Mouse (Mus musculus): Measurements from ENCODE around the gene Aktip. TPM values are rescaled to one million over a fixed set of nuclear protein-coding genes. Genes with fewer than 3 reads are reported as not detected.

Aktip gene
- polyA plus RNA-seq, 1 experiment from 2014 or later = 96.4 TPM

- 93% methylated on average over 2 of the region's 2 CpGs for WGBS
- H3K27ac ChIP-seq (ENCODE audit: low read depth, low read length) = no peak overlapping the region
- H3K4me2 ChIP-seq = no peak overlapping the region
- no peaks in the 10 kb centered on the region for H3K9me3 ChIP-seq (ENCODE audit: control insufficient read depth, low read length)
- no peak overlapping the region for H3K9ac ChIP-seq (ENCODE audit: low read length)
- ATAC-seq (ENCODE audit: low FRiP score) (no peak), DNase-seq (ENCODE audit: low spot score, missing footprints) (peak; percentile 12)
- H3K4me1 ChIP-seq (ENCODE audit: control insufficient read depth, insufficient read depth, low read length) = no peaks in the 10 kb centered on the region
- H3K4me3 ChIP-seq (ENCODE audit: low read depth, low read length) = no peak overlapping the region
- H3K36me3 ChIP-seq (ENCODE audit: control insufficient read depth, insufficient read depth, low read length) = no peaks in the 10 kb centered on the region
- H3K27me3 ChIP-seq (ENCODE audit: control insufficient read depth, insufficient read depth, low read length) = no peaks in the 10 kb centered on the region
These were observed 22.1 kb upstream of the Aktip start for GRCm38 (mm10) chr8:91221841-91222240.

DNA sequence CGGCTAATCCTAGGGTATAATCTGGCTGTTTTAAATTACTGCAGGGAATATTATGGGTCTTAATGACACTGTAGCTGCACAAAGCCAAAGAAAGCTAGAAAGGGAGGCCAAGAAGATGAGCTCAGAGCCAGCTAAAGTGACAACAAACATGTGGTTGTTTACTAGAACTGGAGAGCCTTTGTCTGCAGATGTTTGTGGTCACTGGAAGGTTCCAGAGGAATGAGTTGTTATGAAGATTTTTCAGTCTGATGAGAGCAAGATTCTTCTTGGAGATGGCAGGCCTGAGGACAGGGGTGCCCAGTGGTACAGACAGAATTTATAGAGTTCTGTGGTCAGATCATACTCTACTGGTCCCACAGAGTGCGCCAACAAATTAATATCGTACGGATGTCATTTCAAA is 18.5 kb upstream of the Aktip start:
- H3K4me2 ChIP-seq = no peak overlapping the region
- H3K27me3 ChIP-seq (ENCODE audit: control insufficient read depth, insufficient read depth, low read length) = no peaks in the 10 kb centered on the region
- no peaks in the 10 kb centered on the region for H3K9me3 ChIP-seq (ENCODE audit: control insufficient read depth, low read length)
- no peak overlapping the region for H3K9ac ChIP-seq (ENCODE audit: low read length)
- DNase-seq (ENCODE audit: low spot score, missing footprints) (peak; percentile 8), ATAC-seq (ENCODE audit: low FRiP score) (no peak)
- H3K36me3 ChIP-seq (ENCODE audit: control insufficient read depth, insufficient read depth, low read length) = no peaks in the 10 kb centered on the region
- H3K4me1 ChIP-seq (ENCODE audit: control insufficient read depth, insufficient read depth, low read length) = peaks cover 3% of the 10 kb centered on the region
- WGBS = 93% methylated on average over 4 of the region's 4 CpGs
- no peak overlapping the region for H3K4me3 ChIP-seq (ENCODE audit: low read depth, low read length)
- H3K27ac ChIP-seq (ENCODE audit: low read depth, low read length) = no peak overlapping the region

DNA sequence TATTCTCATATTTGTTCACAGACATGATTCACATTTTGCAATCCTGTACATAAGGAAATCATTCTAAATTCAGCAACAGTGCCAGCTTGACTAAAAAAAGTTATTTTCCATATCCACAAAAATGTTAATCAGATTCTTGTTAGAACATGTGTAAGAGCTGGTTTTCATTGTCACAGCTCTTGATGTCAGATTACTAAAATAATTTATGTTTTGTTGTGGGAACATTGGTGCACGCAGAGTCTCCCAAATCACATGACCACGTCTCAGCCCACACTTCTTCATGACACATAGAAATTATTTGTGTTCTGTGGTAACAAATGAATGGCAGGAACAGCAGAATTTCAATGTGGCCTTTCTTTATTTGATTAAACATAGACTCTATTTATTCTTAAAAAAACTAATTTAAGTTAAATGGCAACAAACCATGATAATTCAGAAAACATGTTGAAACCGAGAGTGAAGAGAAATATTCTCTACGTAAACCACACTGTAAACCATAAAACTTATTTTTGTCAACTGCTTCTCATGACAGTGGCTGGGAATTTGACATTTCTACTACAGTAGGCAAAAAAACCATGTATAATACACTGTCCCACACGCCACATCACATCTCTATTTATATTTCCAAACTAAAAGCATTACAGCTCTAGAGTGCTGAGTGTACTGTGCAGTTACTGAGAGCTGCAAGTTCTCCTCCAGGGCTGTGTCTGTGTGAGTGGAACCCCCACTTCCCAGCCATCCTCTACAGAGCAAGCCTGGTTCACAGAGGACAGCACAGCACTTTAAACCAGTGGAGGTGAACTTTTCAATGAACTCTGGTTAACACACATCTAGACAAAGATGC is 17.5 kb upstream of the Aktip start:
- no peak overlapping the region for H3K9ac ChIP-seq (ENCODE audit: low read length)
- no peak overlapping the region for H3K4me2 ChIP-seq
- no peaks in the 10 kb centered on the region for H3K36me3 ChIP-seq (ENCODE audit: control insufficient read depth, insufficient read depth, low read length)
- no peak overlapping the region for H3K27ac ChIP-seq (ENCODE audit: low read depth, low read length)
- ATAC-seq (ENCODE audit: low FRiP score) (no peak), DNase-seq (ENCODE audit: low spot score, missing footprints) (peak; percentile 76)
- no peaks in the 10 kb centered on the region for H3K9me3 ChIP-seq (ENCODE audit: control insufficient read depth, low read length)
- H3K4me3 ChIP-seq (ENCODE audit: low read depth, low read length) = no peak overlapping the region
- WGBS = 91% methylated on average over 5 of the region's 5 CpGs
- no peaks in the 10 kb centered on the region for H3K27me3 ChIP-seq (ENCODE audit: control insufficient read depth, insufficient read depth, low read length)
- peaks cover 3% of the 10 kb centered on the region for H3K4me1 ChIP-seq (ENCODE audit: control insufficient read depth, insufficient read depth, low read length)

- no peak overlapping the region for H3K9ac ChIP-seq (ENCODE audit: low read length)
- ATAC-seq (ENCODE audit: low FRiP score) (no peak), DNase-seq (ENCODE audit: low spot score, missing footprints) (no peak)
- no peaks in the 10 kb centered on the region for H3K27me3 ChIP-seq (ENCODE audit: control insufficient read depth, insufficient read depth, low read length)
- no peak overlapping the region for H3K27ac ChIP-seq (ENCODE audit: low read depth, low read length)
- H3K4me3 ChIP-seq (ENCODE audit: low read depth, low read length) = no peak overlapping the region
- H3K4me1 ChIP-seq (ENCODE audit: control insufficient read depth, insufficient read depth, low read length) = peaks cover 3% of the 10 kb centered on the region
- H3K9me3 ChIP-seq (ENCODE audit: control insufficient read depth, low read length) = no peaks in the 10 kb centered on the region
- H3K4me2 ChIP-seq = no peak overlapping the region
- 73% methylated on average over 3 of the region's 3 CpGs for WGBS
- H3K36me3 ChIP-seq (ENCODE audit: control insufficient read depth, insufficient read depth, low read length) = no peaks in the 10 kb centered on the region
These were observed 14.5 kb upstream of the Aktip start for GRCm38 (mm10) chr8:91214287-91214686.

- H3K9me3 ChIP-seq (ENCODE audit: control insufficient read depth, low read length) = no peaks in the 10 kb centered on the region
- H3K27me3 ChIP-seq (ENCODE audit: control insufficient read depth, insufficient read depth, low read length) = no peaks in the 10 kb centered on the region
- H3K9ac ChIP-seq (ENCODE audit: low read length) = no peak overlapping the region
- H3K27ac ChIP-seq (ENCODE audit: low read depth, low read length) = no peak overlapping the region
- WGBS = 92% methylated on average over 2 of the region's 2 CpGs
- peaks cover 3% of the 10 kb centered on the region for H3K4me1 ChIP-seq (ENCODE audit: control insufficient read depth, insufficient read depth, low read length)
- H3K4me3 ChIP-seq (ENCODE audit: low read depth, low read length) = no peak overlapping the region
- ATAC-seq (ENCODE audit: low FRiP score) = no peak
- DNase-seq (ENCODE audit: low spot score, missing footprints) = peak; percentile 66
- H3K36me3 ChIP-seq (ENCODE audit: control insufficient read depth, insufficient read depth, low read length) = no peaks in the 10 kb centered on the region
- no peak overlapping the region for H3K4me2 ChIP-seq
These were observed 13.2 kb upstream of the Aktip start for GRCm38 (mm10) chr8:91212948-91213347.

- no peak overlapping the region for H3K4me3 ChIP-seq (ENCODE audit: low read depth, low read length)
- ATAC-seq (ENCODE audit: low FRiP score) (no peak), DNase-seq (ENCODE audit: low spot score, missing footprints) (peak; percentile 28)
- H3K9ac ChIP-seq (ENCODE audit: low read length) = no peak overlapping the region
- H3K36me3 ChIP-seq (ENCODE audit: control insufficient read depth, insufficient read depth, low read length) = no peaks in the 10 kb centered on the region
- no peaks in the 10 kb centered on the region for H3K9me3 ChIP-seq (ENCODE audit: control insufficient read depth, low read length)
- no peaks in the 10 kb centered on the region for H3K27me3 ChIP-seq (ENCODE audit: control insufficient read depth, insufficient read depth, low read length)
- WGBS = 91% methylated on average over 3 of the region's 3 CpGs
- no peak overlapping the region for H3K4me2 ChIP-seq
- H3K4me1 ChIP-seq (ENCODE audit: control insufficient read depth, insufficient read depth, low read length) = peaks cover under 1% of the 10 kb centered on the region
- H3K27ac ChIP-seq (ENCODE audit: low read depth, low read length) = no peak overlapping the region
These were observed 9.9 kb upstream of the Aktip start for GRCm38 (mm10) chr8:91209658-91210057.

GRCm38 (mm10) chr8:91207676-91208075 is 7.9 kb upstream of the Aktip start:
- Histone ChIP-seq H3K9me3 (ENCODE audit: control insufficient read depth, low read length) (no peaks in the 10 kb centered on the region), H3K9ac (ENCODE audit: low read length) (no peak overlapping the region), H3K4me2 (no peak overlapping the region), H3K4me3 (ENCODE audit: low read depth, low read length) (no peak overlapping the region), H3K36me3 (ENCODE audit: control insufficient read depth, insufficient read depth, low read length) (no peaks in the 10 kb centered on the region), H3K27me3 (ENCODE audit: control insufficient read depth, insufficient read depth, low read length) (no peaks in the 10 kb centered on the region), H3K27ac (ENCODE audit: low read depth, low read length) (no peak overlapping the region), H3K4me1 (ENCODE audit: control insufficient read depth, insufficient read depth, low read length) (no peaks in the 10 kb centered on the region)
- WGBS = 80% methylated on average over 2 of the region's 2 CpGs
- DNase-seq (ENCODE audit: low spot score, missing footprints) = peak; percentile 4
- no peak for ATAC-seq (ENCODE audit: low FRiP score)

GRCm38 (mm10) chr8:91205897-91206296 is 6.1 kb upstream of the Aktip start:
- Histone ChIP-seq H3K27me3 (ENCODE audit: control insufficient read depth, insufficient read depth, low read length) (no peaks in the 10 kb centered on the region), H3K27ac (ENCODE audit: low read depth, low read length) (no peak overlapping the region), H3K4me2 (no peak overlapping the region), H3K4me3 (ENCODE audit: low read depth, low read length) (no peak overlapping the region), H3K4me1 (ENCODE audit: control insufficient read depth, insufficient read depth, low read length) (no peaks in the 10 kb centered on the region), H3K36me3 (ENCODE audit: control insufficient read depth, insufficient read depth, low read length) (no peaks in the 10 kb centered on the region), H3K9me3 (ENCODE audit: control insufficient read depth, low read length) (no peaks in the 10 kb centered on the region), H3K9ac (ENCODE audit: low read length) (no peak overlapping the region)
- 74% methylated on average over 6 of the region's 6 CpGs for WGBS
- ATAC-seq (ENCODE audit: low FRiP score) (no peak), DNase-seq (ENCODE audit: low spot score, missing footprints) (peak; percentile 67)

DNA sequence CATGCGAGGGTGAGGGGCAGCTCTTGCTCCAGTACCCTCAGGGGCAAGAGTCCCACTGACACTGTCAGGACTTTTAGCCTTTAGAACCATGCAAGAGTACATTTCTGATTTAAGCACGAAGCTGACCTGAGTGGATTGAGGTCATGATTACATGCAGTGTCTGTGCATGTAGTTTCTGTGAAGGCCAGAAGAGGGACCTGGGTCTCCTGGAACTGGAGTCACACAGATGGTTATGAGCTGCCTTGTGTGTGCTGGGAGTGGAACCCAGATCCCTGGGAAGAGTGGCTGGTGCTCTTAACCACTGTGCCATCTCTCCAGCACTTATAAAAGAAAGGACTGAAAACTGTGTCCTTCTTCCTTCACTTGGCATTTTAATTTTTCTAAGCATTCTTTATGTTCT is 1.4 kb upstream of the Aktip start:
- WGBS = 81% methylated on average over 2 of the region's 2 CpGs
- Histone ChIP-seq H3K4me1 (ENCODE audit: control insufficient read depth, insufficient read depth, low read length) (no peaks in the 10 kb centered on the region), H3K4me3 (ENCODE audit: low read depth, low read length) (no peak overlapping the region), H3K27ac (ENCODE audit: low read depth, low read length) (no peak overlapping the region), H3K27me3 (ENCODE audit: control insufficient read depth, insufficient read depth, low read length) (no peaks in the 10 kb centered on the region), H3K9ac (ENCODE audit: low read length) (no peak overlapping the region), H3K36me3 (ENCODE audit: control insufficient read depth, insufficient read depth, low read length) (no peaks in the 10 kb centered on the region), H3K4me2 (no peak overlapping the region), H3K9me3 (ENCODE audit: control insufficient read depth, low read length) (no peaks in the 10 kb centered on the region)
- DNase-seq (ENCODE audit: low spot score, missing footprints) (peak; percentile 78), ATAC-seq (ENCODE audit: low FRiP score) (no peak)
